Mouse (Mus musculus): ENCODE results near the gene Susd3.

DNA sequence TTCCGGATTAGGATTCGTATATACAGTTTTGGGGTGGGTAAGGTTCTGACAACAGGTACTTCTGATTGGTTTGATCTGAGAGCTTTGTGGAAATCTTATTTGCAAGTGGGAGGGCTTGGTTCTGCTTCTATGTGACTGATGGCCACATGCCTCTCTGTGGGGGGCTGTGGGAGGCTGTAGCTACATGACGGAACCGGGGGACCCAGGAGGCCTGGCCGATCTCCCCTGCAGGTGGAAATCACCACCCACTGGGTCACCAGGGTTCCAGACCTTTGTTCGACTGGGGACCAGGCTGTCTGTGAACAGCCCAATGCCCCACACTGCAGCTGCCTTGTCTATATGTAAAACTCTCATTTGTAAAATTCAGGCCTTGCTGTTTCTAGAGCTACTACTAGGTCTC, 23.8 kb downstream of the Susd3 start:
- TF ChIP-seq CTCF (IDR thresholded peaks at IDR 0.05): no peak
- no peak for TF ChIP-seq EP300 (IDR thresholded peaks at IDR 0.05; ENCODE audit: insufficient read depth, low read depth, low read length)
